Mouse (Mus musculus) heart, adult 11 months (tissue): ENCODE measurements at regions not wholly inside any gene's neighbourhood (a gene's known extent, or its start where the extent isn't known, plus 50 kb on each side); places are given as distances from the start of the nearest gene placed in this dataset.

Experiments used
- DNase-seq: peaks from one replicate; pipeline ENCODE4 v3.0.0; 2022

- no peak for DNase-seq
Observed at GRCm38 (mm10) chr19:26938911-26939310, 53.2 kb downstream of the Gm815 start.

GRCm38 (mm10) chr19:26944006-26944405 is 58.3 kb downstream of the Gm815 start:
- no peak for DNase-seq

- DNase-seq: no peak
Observed at GRCm38 (mm10) chr19:26946562-26946961, 60.9 kb downstream of the Gm815 start.

- no peak for DNase-seq
Observed at GRCm38 (mm10) chr19:26948479-26948878, 62.8 kb downstream of the Gm815 start.

- no peak for DNase-seq
Observed at GRCm38 (mm10) chr19:26949153-26949552, 63.5 kb downstream of the Gm815 start.

- peak; percentile 18 for DNase-seq
Observed at GRCm38 (mm10) chr19:26953348-26953747, 67.7 kb downstream of the Gm815 start.

GRCm38 (mm10) chr19:26966055-26966760 is 80.5 kb downstream of the Gm815 start:
- DNase-seq: peak; percentile 54

- peak; percentile 59 for DNase-seq
Observed at GRCm38 (mm10) chr19:26973058-26973457, 87.4 kb downstream of the Gm815 start.

GRCm38 (mm10) chr19:26973773-26974548 is 88.3 kb downstream of the Gm815 start:
- DNase-seq: peak; percentile 77

GRCm38 (mm10) chr19:26974576-26975204 is 89.0 kb downstream of the Gm815 start:
- no peak for DNase-seq

- no peak for DNase-seq
Observed at GRCm38 (mm10) chr19:26976604-26977322, 91.1 kb downstream of the Gm815 start.

GRCm38 (mm10) chr19:26977887-26978639 is 92.4 kb downstream of the Gm815 start:
- no peak for DNase-seq

- no peak for DNase-seq
Observed at GRCm38 (mm10) chr19:26978640-26979007, 92.9 kb downstream of the Gm815 start.

- DNase-seq: no peak
Observed at GRCm38 (mm10) chr19:26979322-26979721, 93.6 kb downstream of the Gm815 start.

GRCm38 (mm10) chr19:26986672-26987071 is 101.0 kb downstream of the Gm815 start:
- peak; percentile 55 for DNase-seq

GRCm38 (mm10) chr19:26987197-26987596 is 101.5 kb downstream of the Gm815 start:
- DNase-seq: no peak

GRCm38 (mm10) chr19:26987909-26988456 is 102.3 kb downstream of the Gm815 start:
- DNase-seq: no peak

- DNase-seq: no peak
Observed at GRCm38 (mm10) chr19:26994586-26995352, 109.1 kb downstream of the Gm815 start.

- DNase-seq: no peak
Observed at GRCm38 (mm10) chr19:26999596-26999995, 113.9 kb downstream of the Gm815 start.

- no peak for DNase-seq
Observed at GRCm38 (mm10) chr19:27021930-27022329, 136.2 kb downstream of the Gm815 start.

GRCm38 (mm10) chr19:27022917-27023316 is 137.2 kb downstream of the Gm815 start:
- no peak for DNase-seq
